Mouse (Mus musculus) small intestine, adult 2 months (tissue): Measurements from ENCODE around the gene Mmgt2.
"Not testable (repeated sequence)": the region's sequence is repeated elsewhere in the genome, so short reads cannot be mapped to it uniquely, and the experiment has no call there.

Source experiments
- CTCF ChIP-seq: fragments of 200-500 bp; IDR thresholded peaks from 2 replicates; pipeline ENCODE4 v1.5.1; 2012; ENCODE audit warnings: low read depth, mild to moderate bottlenecking, control low read depth, inconsistent platforms, low read length, moderate library complexity, mixed read lengths; ENCODE audit not compliant: insufficient replicate concordance, insufficient read length; ENCODE audit errors: extremely low read depth
- POLR2A ChIP-seq: fragments of 200-500 bp; IDR thresholded peaks from 2 replicates; pipeline ENCODE4 v1.6.1; 2012; ENCODE audit warnings: low read depth, mild to moderate bottlenecking, control low read depth, inconsistent platforms, low read length, moderate library complexity

GRCm38 (mm10) chr11:62649803-62650202 is 1.3 kb downstream of the Mmgt2 start:
- not testable (repeated sequence) for TF ChIP-seq POLR2A, CTCF
